Mouse (Mus musculus) liver, adult 2 months (tissue): ENCODE measurements around the gene Mapre3. TPM values are rescaled to one million over a fixed set of nuclear protein-coding genes. Genes with fewer than 3 reads are reported as not detected.

ENCODE experiments used
- DNase-seq: peaks from one replicate; pipeline ENCODE4 v3.0.0-alpha.2; 2011; ENCODE audit warnings: low read depth, low spot score; ENCODE audit errors: extremely low read depth
- H3K27ac ChIP-seq: fragments of 200-500 bp; replicated peaks from 2 replicates; pipeline ENCODE4 v1.5.1; 2012; ENCODE audit warnings: low read depth, mild to moderate bottlenecking, control low read depth, inconsistent platforms, low read length; ENCODE audit not compliant: insufficient read depth
- H3K27me3 ChIP-seq: fragments of 200-500 bp; 2 replicates; pipeline ENCODE4 v1.6.1; 2012; ENCODE audit warnings: mild to moderate bottlenecking, moderate library complexity, low read length, inconsistent platforms; ENCODE audit not compliant: control insufficient read depth, insufficient read depth
- H3K36me3 ChIP-seq: fragments of 200-500 bp; 2 replicates; pipeline ENCODE4 v1.6.1; 2012; ENCODE audit warnings: low read length, inconsistent platforms; ENCODE audit not compliant: control insufficient read depth, insufficient read depth
- H3K4me1 ChIP-seq: fragments of 200-500 bp; 2 replicates; pipeline ENCODE4 v1.6.1; 2011; ENCODE audit warnings: low read length; ENCODE audit not compliant: control insufficient read depth, insufficient read depth
- H3K4me3 ChIP-seq: fragments of 200-500 bp; 2 replicates; pipeline ENCODE4 v1.5.1; 2011; ENCODE audit warnings: low read depth, mild to moderate bottlenecking, control low read depth, low read length, moderate library complexity; ENCODE audit not compliant: insufficient read depth
- H3K79me2 ChIP-seq: fragments of 200-500 bp; 2 replicates; pipeline ENCODE4 v1.6.1; 2012; ENCODE audit warnings: inconsistent platforms, mild to moderate bottlenecking, low read length, moderate library complexity; ENCODE audit not compliant: control insufficient read depth, insufficient read depth
- H3K9ac ChIP-seq: fragments of 200-500 bp; 2 replicates; pipeline ENCODE4 v1.6.1; 2012; ENCODE audit warnings: low read depth, mild to moderate bottlenecking, control low read depth, inconsistent platforms, low read length
- CTCF ChIP-seq: fragments of 200-500 bp; IDR thresholded peaks from 2 replicates; pipeline ENCODE4 v1.5.1; 2011; ENCODE audit warnings: low read depth, low read length, control low read depth
- POLR2A ChIP-seq: fragments of 200-500 bp; IDR thresholded peaks from 2 replicates; pipeline ENCODE4 v1.6.1; 2011; ENCODE audit warnings: low read length, control low read depth; ENCODE audit not compliant: insufficient read depth; ENCODE audit errors: extremely low read depth
- WGBS: fragments of 180-500 bp; shearing (Covaris S2); methylation state at CpG from one replicate; pipeline ENCODE4 v1.1.7; 2018; 5-methylcytosine and 5-hydroxymethylcytosine counted together
- polyA plus RNA-seq: library from polyadenylated mRNA; depleted of rRNA; stranded (reverse); fragments of >200 nt; gene quantifications from 2 replicates; pipeline ENCODE4 v1.2.3, GENCODE M21; 2012
- total RNA-seq: library from RNA; depleted of rRNA; stranded (reverse); fragments of >200 nt; gene quantifications from 2 replicates; pipeline ENCODE4 v1.2.3, GENCODE M21; 2014

Mapre3 gene
- total and polyA plus RNA-seq, 2 experiments: 5.7 to 48.5 TPM

- Histone ChIP-seq H3K36me3 (no peaks in the 10 kb centered on the region), H3K27ac (no peak overlapping the region; the same call in 1 of the 2 replicates), H3K4me3 (no peak overlapping the region), H3K27me3 (no peaks in the 10 kb centered on the region), H3K79me2 (no peaks in the 10 kb centered on the region), H3K4me1 (peaks cover 1% of the 10 kb centered on the region; the same call in 1 of the 2 replicates), H3K9ac (no peak overlapping the region)
- DNase-seq: no peak
- TF ChIP-seq POLR2A (no peak), CTCF (no peak)
- WGBS: 29% methylated on average over 5 of the region's 5 CpGs
These were observed 72.3 kb downstream of the Mapre3 start for GRCm38 (mm10) chr5:30886731-30887130.

- WGBS: under 1% methylated on average over 19 of the region's 19 CpGs
- peak overlapping the region; percentile 83 for H3K27ac ChIP-seq
- peak overlapping the region; percentile 82 for H3K9ac ChIP-seq
- H3K79me2 ChIP-seq: no peaks in the 10 kb centered on the region
- peak; percentile 90 for TF ChIP-seq POLR2A
- TF ChIP-seq CTCF: 0 out of 2 replicates have a peak, but pooled peaks have one; percentile 5
- peak overlapping the region; percentile 79 for H3K4me3 ChIP-seq
- H3K36me3 ChIP-seq: no peaks in the 10 kb centered on the region; the same call in 1 of the 2 replicates
- peak; percentile 93 for DNase-seq
- peaks cover 1% of the 10 kb centered on the region; the same call in 1 of the 2 replicates for H3K4me1 ChIP-seq
- H3K27me3 ChIP-seq: no peaks in the 10 kb centered on the region
These were observed 72.9 kb downstream of the Mapre3 start for GRCm38 (mm10) chr5:30887331-30887761.

GRCm38 (mm10) chr5:30887858-30888336, 73.5 kb downstream of the Mapre3 start:
- DNase-seq: peak; percentile 99
- under 1% methylated on average over 28 of the region's 28 CpGs for WGBS
- H3K4me1 ChIP-seq: peaks cover 1% of the 10 kb centered on the region; the same call in 1 of the 2 replicates
- peak overlapping the region; percentile 82 for H3K9ac ChIP-seq
- H3K27ac ChIP-seq: peak overlapping the region; percentile 83
- H3K36me3 ChIP-seq: no peaks in the 10 kb centered on the region; the same call in 1 of the 2 replicates
- no peaks in the 10 kb centered on the region for H3K79me2 ChIP-seq
- no peaks in the 10 kb centered on the region for H3K27me3 ChIP-seq
- H3K4me3 ChIP-seq: peak overlapping the region; percentile 79
- TF ChIP-seq CTCF: no peak
- TF ChIP-seq POLR2A: no peak

GRCm38 (mm10) chr5:30888337-30889087, 74.1 kb downstream of the Mapre3 start, which contains the start of gene Agbl5:
TSS of gene Agbl5 (plus strand) at chr5:30888694.
- 0 out of 2 replicates have a peak, but pooled peaks have one; percentile 17 for TF ChIP-seq POLR2A
- TF ChIP-seq CTCF: no peak
- under 1% methylated on average over 42 of the region's 42 CpGs for WGBS

GRCm38 (mm10) chr5:30889088-30889754, 74.8 kb downstream of the Mapre3 start:
- H3K36me3 ChIP-seq: peaks cover 2% of the 10 kb centered on the region; the same call in 1 of the 2 replicates
- DNase-seq: peak; percentile 34
- peak overlapping the region; percentile 81; the same call in 1 of the 2 replicates for H3K27ac ChIP-seq
- no peaks in the 10 kb centered on the region for H3K79me2 ChIP-seq
- no peaks in the 10 kb centered on the region for H3K27me3 ChIP-seq
- H3K4me1 ChIP-seq: peaks cover 1% of the 10 kb centered on the region; the same call in 1 of the 2 replicates
- H3K4me3 ChIP-seq: peak overlapping the region; percentile 64
- TF ChIP-seq CTCF (no peak), POLR2A (no peak)
- H3K9ac ChIP-seq: peak overlapping the region; percentile 62
- WGBS: under 1% methylated on average over 40 of the region's 42 CpGs

More at GRCm38 (mm10) chr5:30888337-30889087, 74.1 kb downstream of the Mapre3 start, which contains the start of gene Agbl5:
- Histone ChIP-seq H3K4me3 (peak within 1 kb of the TSS; percentile 79), H3K27me3 (no peaks in the 10 kb centered on the region), H3K27ac (peak within 1 kb of the TSS; percentile 83), H3K9ac (peak within 1 kb of the TSS; percentile 82), H3K36me3 (no peaks in the 10 kb centered on the region; the same call in 1 of the 2 replicates), H3K4me1 (peaks cover 1% of the 10 kb centered on the region; the same call in 1 of the 2 replicates), H3K79me2 (no peaks in the 10 kb centered on the region)
- peak; percentile 93 for DNase-seq
